Mouse (Mus musculus): ENCODE results near the gene Bbs9.

Gene Bbs9

DNA sequence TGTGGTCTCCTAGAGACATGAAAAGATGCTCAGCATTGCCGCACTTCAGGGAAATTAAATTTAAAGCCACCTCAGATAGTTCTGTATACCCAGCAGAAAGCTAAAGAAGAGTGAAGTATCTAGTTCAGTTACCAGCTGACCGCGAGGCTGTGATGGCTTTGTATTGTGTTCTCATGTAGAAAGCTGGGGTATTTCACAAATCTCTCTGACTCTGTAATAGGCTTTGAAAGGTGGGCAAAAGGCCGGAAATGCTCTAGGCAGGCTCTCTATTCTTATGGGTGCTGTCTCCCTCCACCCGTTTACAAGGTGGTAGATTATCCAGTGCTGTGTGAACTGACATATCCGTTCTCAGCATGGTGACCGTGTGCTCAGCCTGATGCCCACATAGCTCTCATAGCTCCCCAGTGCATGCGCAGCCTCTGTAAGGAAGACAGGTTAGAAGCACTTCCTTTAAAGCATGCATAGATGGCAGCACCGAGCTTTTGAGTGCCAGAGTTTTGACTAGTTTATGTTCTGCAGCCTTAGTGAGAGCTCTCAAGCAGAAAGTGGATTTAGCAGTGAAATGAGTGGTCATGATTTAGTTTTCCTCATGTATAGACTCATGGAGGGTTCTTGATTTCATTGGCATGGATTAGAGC is 57.4 kb downstream of the Bbs9 start:
- peak; percentile 40 for DNase-seq (ENCODE audit: low read depth)

- DNase-seq (ENCODE audit: low read depth), result no peak
These were observed 62.4 kb downstream of the Bbs9 start for GRCm38 (mm10) chr9:22537767-22538373.

DNA sequence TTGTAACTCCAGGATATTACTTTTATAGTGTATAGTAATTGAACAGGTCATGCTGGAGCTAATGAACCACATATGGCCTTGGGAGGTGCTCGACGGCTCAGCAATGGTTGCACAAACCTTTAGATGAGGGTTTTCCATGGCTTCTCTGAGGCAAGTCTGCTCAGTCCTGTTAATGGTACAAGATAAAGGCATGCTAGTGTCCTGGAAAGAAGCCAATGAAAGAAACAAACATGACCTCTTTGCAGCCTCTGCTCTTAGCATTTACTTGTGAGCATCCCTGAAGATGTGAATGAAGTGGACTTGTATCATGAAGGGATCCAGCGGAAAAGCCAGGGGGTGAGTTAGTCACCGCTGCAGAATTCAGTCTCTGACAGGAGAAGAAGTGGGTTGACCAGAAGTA is 64.0 kb downstream of the Bbs9 start:
- no peak for DNase-seq (ENCODE audit: low read depth)

GRCm38 (mm10) chr9:22541130-22541529 is 65.6 kb downstream of the Bbs9 start:
- DNase-seq (ENCODE audit: low read depth), result no peak

GRCm38 (mm10) chr9:22543467-22543866 is 68.0 kb downstream of the Bbs9 start:
- DNase-seq (ENCODE audit: low read depth), result no peak

- DNase-seq (ENCODE audit: low read depth), result no peak
These were observed 69.1 kb downstream of the Bbs9 start for GRCm38 (mm10) chr9:22544349-22545341.

DNA sequence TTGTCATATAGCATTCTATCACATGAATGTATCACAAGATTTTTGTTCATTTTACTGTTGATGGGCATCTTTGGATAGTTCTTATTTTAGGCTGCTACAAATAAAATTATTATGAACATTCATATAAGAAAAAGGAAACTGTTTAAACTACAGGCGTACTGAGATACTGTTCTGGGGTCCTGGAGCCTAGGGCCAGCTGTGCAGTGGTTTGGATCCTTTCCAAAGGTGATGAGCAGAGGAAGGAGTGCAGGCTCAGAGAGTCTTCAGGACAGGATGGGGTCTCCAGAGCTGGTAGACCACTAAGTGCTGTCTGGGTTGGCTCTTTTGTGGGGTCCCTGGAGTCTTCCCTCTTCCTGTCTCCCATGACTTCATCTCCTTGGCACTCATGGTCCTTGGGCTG is 75.8 kb downstream of the Bbs9 start:
- DNase-seq (ENCODE audit: low read depth), result no peak

DNA sequence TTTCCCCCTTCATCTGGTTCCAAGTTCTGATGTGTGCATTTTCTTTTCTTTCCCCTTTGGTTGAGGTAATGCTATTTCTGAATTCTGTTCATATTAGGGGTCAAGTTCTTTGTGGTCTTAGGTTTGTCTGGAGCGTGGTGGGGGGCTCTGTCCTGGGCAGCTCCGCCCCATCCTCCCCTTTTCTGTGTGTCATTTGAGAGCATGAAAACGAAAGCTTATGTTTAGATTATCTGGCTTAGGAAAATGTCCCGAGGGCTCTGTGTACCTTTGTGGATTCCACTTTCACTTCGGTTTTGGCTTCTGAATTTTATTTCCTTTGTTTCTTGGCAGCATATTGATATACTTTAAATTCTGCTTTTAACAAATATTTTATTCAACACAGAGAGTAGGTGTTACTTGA is 80.6 kb downstream of the Bbs9 start:
- no peak for DNase-seq (ENCODE audit: low read depth)

DNA sequence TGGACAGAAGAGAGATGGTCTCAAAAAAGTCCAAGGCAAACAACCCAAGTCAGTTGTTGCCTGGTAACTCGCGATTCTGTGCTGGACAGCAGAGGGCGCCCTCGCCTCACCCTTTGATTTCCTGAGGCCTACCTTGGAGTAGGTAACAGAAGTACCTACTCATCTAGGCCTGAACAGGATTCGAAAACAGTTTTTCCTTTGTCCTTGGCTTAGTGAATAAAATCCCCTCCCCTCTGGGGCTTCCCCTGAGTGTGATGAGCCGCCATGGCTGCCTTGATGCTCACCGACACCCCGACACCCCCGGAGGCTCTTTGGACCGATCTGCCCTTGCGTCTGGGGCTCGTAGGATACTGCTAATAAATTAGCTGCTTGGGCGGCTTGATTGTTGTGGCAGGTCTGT is 82.0 kb downstream of the Bbs9 start:
- peak; percentile 74 for DNase-seq (ENCODE audit: low read depth)

GRCm38 (mm10) chr9:22563612-22564347 is 88.3 kb downstream of the Bbs9 start:
- DNase-seq (ENCODE audit: low read depth), result no peak

DNA sequence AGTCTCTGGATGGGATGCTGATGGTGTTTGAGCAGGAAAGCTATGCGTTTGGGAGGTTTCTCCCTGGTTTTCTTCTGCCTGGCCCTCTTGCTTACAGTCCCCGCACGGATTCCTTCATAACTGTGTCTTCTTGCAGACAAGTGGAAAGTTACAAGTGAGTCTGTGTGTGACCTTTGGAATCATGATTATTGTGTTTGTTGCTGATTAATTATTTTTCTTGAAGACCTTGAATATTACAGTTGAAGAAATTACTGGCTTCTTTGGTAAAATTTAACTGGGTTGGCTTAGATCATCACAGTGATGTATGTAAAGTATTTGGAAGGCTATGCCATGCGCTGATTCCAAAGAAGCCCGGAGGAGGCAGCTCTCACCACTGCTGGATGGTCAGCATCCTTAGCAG is 92.2 kb downstream of the Bbs9 start:
- no peak for DNase-seq (ENCODE audit: low read depth)

- no peak for DNase-seq (ENCODE audit: low read depth)
These were observed 101.1 kb downstream of the Bbs9 start for GRCm38 (mm10) chr9:22576426-22577139.

DNA sequence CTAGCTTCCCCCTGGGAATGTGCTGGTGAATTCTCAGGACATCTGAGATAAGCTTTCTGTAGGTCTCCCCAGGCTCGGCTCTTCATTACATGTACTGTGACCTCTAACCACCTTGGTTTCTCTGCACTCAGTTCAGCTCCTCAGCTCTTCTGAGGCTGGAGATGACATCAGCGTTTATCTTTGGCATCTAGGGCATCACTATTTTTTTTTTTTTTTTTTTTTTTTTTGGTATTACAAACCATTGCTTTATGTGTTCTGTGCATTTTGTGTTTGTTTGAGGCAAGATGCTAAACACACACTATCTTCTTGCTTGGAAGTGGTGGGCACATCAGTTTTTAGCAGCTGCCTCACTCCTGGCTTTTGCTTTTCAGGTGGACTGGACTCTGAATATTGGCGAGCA is 102.8 kb downstream of the Bbs9 start:
- DNase-seq (ENCODE audit: low read depth), result no peak

DNA sequence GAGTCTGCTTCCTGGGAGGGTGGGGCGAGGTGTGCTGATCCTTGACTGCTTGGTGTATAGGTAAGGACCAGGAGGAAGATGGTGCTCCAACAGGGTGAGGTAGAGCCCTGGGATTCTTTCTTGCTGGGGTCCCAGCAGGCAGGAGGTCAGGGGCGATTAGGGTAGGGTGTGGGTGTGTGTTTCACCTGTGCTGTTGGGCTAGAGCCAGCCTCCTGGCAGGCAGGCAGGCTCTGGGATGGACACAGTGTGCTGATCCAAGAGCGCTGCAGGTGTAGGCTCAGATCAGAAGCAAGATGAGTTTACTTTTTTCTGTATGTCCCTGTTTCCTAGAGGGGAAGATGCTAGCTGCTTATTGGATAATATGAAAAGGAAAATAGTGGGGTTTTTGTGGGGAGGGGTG is 108.7 kb downstream of the Bbs9 start:
- no peak for DNase-seq (ENCODE audit: low read depth)

- no peak for DNase-seq (ENCODE audit: low read depth)
These were observed 117.5 kb downstream of the Bbs9 start for GRCm38 (mm10) chr9:22593032-22593431.

GRCm38 (mm10) chr9:22596650-22597049 is 121.1 kb downstream of the Bbs9 start:
- no peak for DNase-seq (ENCODE audit: low read depth)

GRCm38 (mm10) chr9:22613271-22613824 is 137.8 kb downstream of the Bbs9 start:
- DNase-seq (ENCODE audit: low read depth), result no peak

DNA sequence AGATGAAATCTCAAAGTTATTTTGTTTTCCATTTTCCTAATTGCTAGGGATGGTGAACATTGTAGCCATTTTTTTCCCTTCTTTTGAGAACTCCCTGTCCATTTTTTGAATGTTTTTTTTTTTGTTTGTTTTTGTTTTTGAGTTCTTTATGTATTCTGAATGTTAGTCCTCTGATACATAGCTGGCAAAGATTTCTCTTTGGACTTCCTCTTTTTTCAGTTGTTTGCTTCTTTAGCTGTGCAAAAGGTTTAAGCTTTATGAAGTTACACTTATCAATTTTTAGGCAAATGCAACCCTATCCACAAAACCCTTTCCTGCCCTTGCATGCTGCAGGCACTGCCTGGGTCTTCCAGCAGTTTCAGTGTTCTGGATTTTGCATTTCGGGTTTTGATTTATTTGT is 143.7 kb downstream of the Bbs9 start:
- no peak for DNase-seq (ENCODE audit: low read depth)

- DNase-seq (ENCODE audit: low read depth), result peak; percentile 77
These were observed 149.5 kb downstream of the Bbs9 start for GRCm38 (mm10) chr9:22624966-22625365.

- DNase-seq (ENCODE audit: low read depth), result no peak
These were observed 150.5 kb downstream of the Bbs9 start for GRCm38 (mm10) chr9:22626014-22626413.

DNA sequence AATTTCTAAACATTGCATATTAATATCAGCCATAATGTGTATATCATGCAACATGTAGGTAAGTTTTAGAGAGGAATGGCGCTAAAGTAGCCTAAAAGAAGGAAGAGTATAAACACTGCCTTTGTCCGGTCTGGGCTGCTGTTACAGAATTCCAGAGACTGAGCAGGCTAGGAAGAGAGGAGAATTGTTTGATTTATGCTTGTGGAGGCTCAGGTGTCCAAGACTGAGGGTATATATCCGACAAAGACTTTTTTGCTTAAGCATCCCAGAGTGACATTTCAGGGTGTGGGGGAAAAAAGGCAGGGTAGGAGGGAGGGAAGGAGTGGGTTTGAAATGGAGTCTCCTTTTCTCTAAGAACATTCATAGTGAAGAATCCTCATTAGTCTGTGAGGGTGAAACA is 152.4 kb downstream of the Bbs9 start:
- DNase-seq (ENCODE audit: low read depth), result no peak
